Mouse (Mus musculus): Measurements from ENCODE around the gene Scml4. TPM values are rescaled to one million over a fixed set of nuclear protein-coding genes. Genes with fewer than 3 reads are reported as not detected.

Gene Scml4
- polyA plus RNA-seq, 1 experiment from 2014 or later = 0.61 TPM

DNA sequence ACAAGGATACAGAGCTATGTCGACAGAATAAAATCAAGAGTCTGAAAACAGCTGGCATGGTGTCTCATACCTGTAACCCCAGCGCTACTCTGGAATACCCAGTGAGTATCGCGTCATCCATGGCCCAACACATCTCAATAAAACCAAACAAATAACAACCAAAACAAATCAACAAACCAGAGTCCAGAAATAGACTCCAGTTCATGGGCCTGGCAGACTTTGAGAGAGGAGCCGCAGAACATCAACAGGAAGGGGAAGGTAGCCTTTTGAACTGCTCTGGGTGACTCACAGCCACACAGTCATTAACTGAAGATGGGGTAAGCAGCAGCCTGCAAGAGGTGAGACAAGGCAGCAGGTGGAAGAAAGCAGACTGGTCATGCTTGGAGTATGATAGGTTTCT lies 28.1 kb downstream of the Scml4 start:
- no peak overlapping the region for H3K4me3 ChIP-seq
- no peaks in the 10 kb centered on the region for H3K9me3 ChIP-seq
- WGBS = 74% methylated on average over 5 of the region's 5 CpGs
- H3K4me1 ChIP-seq = no peaks in the 10 kb centered on the region
- H3K9ac ChIP-seq = no peak overlapping the region
- H3K4me2 ChIP-seq = no peak overlapping the region
- no peak for ATAC-seq (ENCODE audit: borderline replicate concordance, extremely low read depth, low FRiP score, low TSS enrichment)
- H3K36me3 ChIP-seq = no peaks in the 10 kb centered on the region
- no peaks in the 10 kb centered on the region; the same call in 1 of the 2 replicates for H3K27me3 ChIP-seq
- no peak overlapping the region for H3K27ac ChIP-seq

DNA sequence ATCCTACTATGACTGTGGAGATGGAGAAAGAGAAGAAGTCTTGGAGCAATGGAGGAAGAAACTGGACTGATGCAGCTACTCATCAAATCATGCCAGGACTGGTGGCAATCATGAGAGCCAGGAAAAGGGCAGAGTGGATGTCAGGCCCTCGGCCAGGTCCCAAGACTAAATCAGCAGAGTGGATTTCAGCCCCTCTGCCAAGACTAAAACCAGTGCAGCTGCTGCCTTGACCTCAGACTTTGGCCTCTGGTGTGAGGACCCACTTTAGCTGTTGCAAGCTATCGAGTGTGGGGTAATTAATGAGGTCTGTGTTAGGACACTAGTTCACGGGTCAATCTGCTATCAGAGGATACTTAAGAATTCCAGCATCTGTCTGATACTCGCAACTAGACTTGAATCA lies 30.2 kb downstream of the Scml4 start:
- Histone ChIP-seq H3K4me2 (no peak overlapping the region), H3K27ac (no peak overlapping the region), H3K36me3 (no peaks in the 10 kb centered on the region), H3K9me3 (no peaks in the 10 kb centered on the region), H3K4me3 (no peak overlapping the region), H3K4me1 (no peaks in the 10 kb centered on the region), H3K27me3 (no peaks in the 10 kb centered on the region; the same call in 1 of the 2 replicates), H3K9ac (no peak overlapping the region)
- ATAC-seq (ENCODE audit: borderline replicate concordance, extremely low read depth, low FRiP score, low TSS enrichment) = no peak
- 49% methylated on average over 4 of the region's 4 CpGs for WGBS

GRCm38 (mm10) chr10:42892250-42892649 lies 32.1 kb downstream of the Scml4 start:
- H3K4me3 ChIP-seq = no peak overlapping the region
- WGBS = 53% methylated on average over 4 of the region's 4 CpGs
- no peak overlapping the region for H3K9ac ChIP-seq
- no peak overlapping the region for H3K27ac ChIP-seq
- H3K36me3 ChIP-seq = no peaks in the 10 kb centered on the region
- no peak overlapping the region for H3K4me2 ChIP-seq
- ATAC-seq (ENCODE audit: borderline replicate concordance, extremely low read depth, low FRiP score, low TSS enrichment) = no peak
- H3K27me3 ChIP-seq = no peaks in the 10 kb centered on the region; the same call in 1 of the 2 replicates
- 0 out of 2 replicates have a peak, but pooled peaks cover 3% of the 10 kb centered on the region for H3K4me1 ChIP-seq
- no peaks in the 10 kb centered on the region for H3K9me3 ChIP-seq

GRCm38 (mm10) chr10:42892987-42893386 lies 32.8 kb downstream of the Scml4 start:
- Histone ChIP-seq H3K4me3 (no peak overlapping the region), H3K9me3 (no peaks in the 10 kb centered on the region), H3K27ac (no peak overlapping the region), H3K36me3 (no peaks in the 10 kb centered on the region), H3K27me3 (no peaks in the 10 kb centered on the region; the same call in 1 of the 2 replicates), H3K9ac (no peak overlapping the region), H3K4me2 (no peak overlapping the region), H3K4me1 (0 out of 2 replicates have a peak, but pooled peaks cover 4% of the 10 kb centered on the region)
- ATAC-seq (ENCODE audit: borderline replicate concordance, extremely low read depth, low FRiP score, low TSS enrichment) = no peak
- WGBS = 66% methylated on average over 4 of the region's 4 CpGs

GRCm38 (mm10) chr10:42893857-42894256 lies 33.7 kb downstream of the Scml4 start:
- Histone ChIP-seq H3K27me3 (no peaks in the 10 kb centered on the region), H3K9ac (no peak overlapping the region), H3K4me3 (no peak overlapping the region), H3K27ac (no peak overlapping the region), H3K4me1 (0 out of 2 replicates have a peak, but pooled peaks cover 4% of the 10 kb centered on the region), H3K9me3 (no peaks in the 10 kb centered on the region), H3K36me3 (no peaks in the 10 kb centered on the region), H3K4me2 (no peak overlapping the region)
- no peak for ATAC-seq (ENCODE audit: borderline replicate concordance, extremely low read depth, low FRiP score, low TSS enrichment)
- whole genome bisulfite sequencing = 65% methylated on average over 8 of the region's 8 CpGs

DNA sequence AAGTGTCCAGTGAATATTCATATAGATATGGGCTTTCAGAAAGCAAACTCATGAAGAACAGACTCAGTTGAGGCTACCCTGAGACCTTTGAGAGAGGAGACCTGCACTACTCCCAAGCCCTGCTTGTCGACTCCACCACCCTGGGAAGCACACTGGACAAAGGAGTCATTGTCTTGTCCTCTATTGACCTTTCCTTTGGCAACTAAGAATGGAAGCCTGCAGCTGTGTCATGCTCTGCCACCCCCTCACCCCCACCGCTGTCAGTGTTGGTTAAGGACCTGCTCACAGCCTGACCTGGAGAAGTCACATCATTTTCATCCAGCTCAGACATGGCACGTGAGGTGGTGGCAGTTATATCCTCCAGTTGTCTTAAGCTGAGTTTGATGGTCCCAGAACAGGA lies 34.1 kb downstream of the Scml4 start:
- WGBS = 66% methylated on average over 3 of the region's 3 CpGs
- Histone ChIP-seq H3K9me3 (no peaks in the 10 kb centered on the region), H3K36me3 (no peaks in the 10 kb centered on the region), H3K27ac (no peak overlapping the region), H3K9ac (no peak overlapping the region), H3K4me2 (no peak overlapping the region), H3K4me1 (0 out of 2 replicates have a peak, but pooled peaks cover 4% of the 10 kb centered on the region), H3K4me3 (no peak overlapping the region), H3K27me3 (no peaks in the 10 kb centered on the region)
- ATAC-seq (ENCODE audit: borderline replicate concordance, extremely low read depth, low FRiP score, low TSS enrichment) = no peak

DNA sequence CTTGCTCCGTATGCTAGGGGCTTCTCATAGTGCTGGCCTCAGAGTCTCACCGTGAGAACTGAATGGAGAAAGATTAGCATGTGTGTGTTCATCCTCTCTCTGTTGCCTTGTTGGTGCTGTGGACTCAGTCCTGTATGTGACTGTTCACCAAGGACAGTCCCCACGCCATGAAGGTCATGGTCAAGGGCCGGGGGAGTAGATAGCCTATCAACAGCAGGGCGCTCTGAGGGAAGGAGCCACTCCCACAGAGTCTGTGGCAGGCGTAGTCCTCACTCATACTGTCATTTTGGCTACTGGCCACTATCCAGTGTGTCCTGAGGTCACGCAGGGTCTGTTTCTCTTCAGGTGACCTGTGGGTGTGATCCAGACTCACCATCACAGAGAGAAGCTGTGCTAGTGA lies 34.5 kb downstream of the Scml4 start:
- ATAC-seq (ENCODE audit: borderline replicate concordance, extremely low read depth, low FRiP score, low TSS enrichment) = no peak
- Histone ChIP-seq H3K9ac (no peak overlapping the region), H3K27ac (no peak overlapping the region)

DNA sequence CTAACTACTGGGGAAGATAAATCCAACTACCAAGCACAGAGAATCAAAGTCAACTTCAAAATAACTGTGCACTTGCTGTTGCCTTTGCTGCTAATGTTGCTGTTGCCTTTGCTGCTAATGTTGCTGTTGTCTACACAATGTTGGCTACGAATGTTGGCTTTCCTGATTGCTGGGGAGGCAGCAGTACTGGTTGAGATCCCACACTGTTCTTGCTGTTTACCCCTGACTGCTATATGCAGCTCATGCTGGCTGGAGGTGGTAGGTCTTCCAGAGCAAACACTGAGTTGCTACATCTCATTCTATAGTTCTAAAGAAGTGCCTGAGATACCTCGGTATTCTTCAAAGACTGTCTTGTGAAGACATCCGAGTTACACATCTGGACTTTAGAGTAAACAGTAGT lies 36.5 kb downstream of the Scml4 start:
- H3K4me3 ChIP-seq = no peak overlapping the region
- H3K4me2 ChIP-seq = no peak overlapping the region
- H3K27me3 ChIP-seq = no peaks in the 10 kb centered on the region; the same call in 1 of the 2 replicates
- WGBS = 74% methylated on average over 3 of the region's 3 CpGs
- no peak overlapping the region for H3K27ac ChIP-seq
- no peaks in the 10 kb centered on the region for H3K36me3 ChIP-seq
- no peak for ATAC-seq (ENCODE audit: borderline replicate concordance, extremely low read depth, low FRiP score, low TSS enrichment)
- no peak overlapping the region for H3K9ac ChIP-seq
- no peaks in the 10 kb centered on the region for H3K9me3 ChIP-seq
- H3K4me1 ChIP-seq = 0 out of 2 replicates have a peak, but pooled peaks cover 4% of the 10 kb centered on the region

More for the DNA sequence above, 34.5 kb downstream of the Scml4 start:
- H3K4me2 ChIP-seq = no peak overlapping the region
- WGBS = 61% methylated on average over 7 of the region's 7 CpGs
- no peaks in the 10 kb centered on the region for H3K9me3 ChIP-seq
- H3K4me3 ChIP-seq = no peak overlapping the region
- 0 out of 2 replicates have a peak, but pooled peaks cover 4% of the 10 kb centered on the region for H3K4me1 ChIP-seq
- no peaks in the 10 kb centered on the region for H3K36me3 ChIP-seq
- no peaks in the 10 kb centered on the region for H3K27me3 ChIP-seq

- Histone ChIP-seq H3K27me3 (no peaks in the 10 kb centered on the region; the same call in 1 of the 2 replicates), H3K9me3 (no peaks in the 10 kb centered on the region), H3K4me3 (no peak overlapping the region), H3K4me2 (no peak overlapping the region), H3K4me1 (0 out of 2 replicates have a peak, but pooled peaks cover 4% of the 10 kb centered on the region), H3K27ac (no peak overlapping the region), H3K9ac (no peak overlapping the region), H3K36me3 (no peaks in the 10 kb centered on the region)
- WGBS = 54% methylated on average over 4 of the region's 4 CpGs
- no peak for ATAC-seq (ENCODE audit: borderline replicate concordance, extremely low read depth, low FRiP score, low TSS enrichment)
Measured at GRCm38 (mm10) chr10:42897166-42897565, 37.0 kb downstream of the Scml4 start.

DNA sequence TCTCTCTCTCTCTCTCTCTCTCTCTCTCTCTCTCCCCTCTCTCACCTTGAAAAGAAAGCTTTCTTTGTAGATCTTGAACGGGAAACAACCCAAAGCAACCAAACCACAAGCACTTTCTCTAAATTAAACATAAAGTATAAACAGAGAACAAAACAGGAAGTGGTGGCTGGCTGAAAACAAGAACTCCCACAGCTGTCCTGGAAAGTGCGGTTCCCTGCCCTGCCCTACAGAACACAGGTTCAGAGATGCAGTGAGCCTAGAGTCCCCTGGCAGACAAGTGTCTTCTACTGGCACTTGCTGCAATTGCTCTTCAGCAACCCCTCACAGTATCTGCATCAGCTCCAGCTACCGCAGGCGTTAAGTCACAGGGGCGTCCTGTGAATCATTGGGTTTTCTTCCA lies 37.5 kb downstream of the Scml4 start:
- H3K27me3 ChIP-seq = no peaks in the 10 kb centered on the region; the same call in 1 of the 2 replicates
- no peak overlapping the region for H3K4me3 ChIP-seq
- no peaks in the 10 kb centered on the region for H3K9me3 ChIP-seq
- H3K4me1 ChIP-seq = 0 out of 2 replicates have a peak, but pooled peaks cover 4% of the 10 kb centered on the region
- H3K4me2 ChIP-seq = no peak overlapping the region
- H3K27ac ChIP-seq = no peak overlapping the region
- WGBS = 60% methylated on average over 5 of the region's 5 CpGs
- H3K9ac ChIP-seq = no peak overlapping the region
- no peak for ATAC-seq (ENCODE audit: borderline replicate concordance, extremely low read depth, low FRiP score, low TSS enrichment)
- H3K36me3 ChIP-seq = no peaks in the 10 kb centered on the region

- Histone ChIP-seq H3K27me3 (no peaks in the 10 kb centered on the region; the same call in 1 of the 2 replicates), H3K9me3 (no peaks in the 10 kb centered on the region), H3K9ac (no peak overlapping the region), H3K4me1 (0 out of 2 replicates have a peak, but pooled peaks cover 4% of the 10 kb centered on the region), H3K36me3 (no peaks in the 10 kb centered on the region), H3K27ac (no peak overlapping the region), H3K4me2 (no peak overlapping the region), H3K4me3 (no peak overlapping the region)
- ATAC-seq (ENCODE audit: borderline replicate concordance, extremely low read depth, low FRiP score, low TSS enrichment) = no peak
- WGBS = 67% methylated on average over 4 of the region's 4 CpGs
Measured at GRCm38 (mm10) chr10:42901361-42901760, 41.2 kb downstream of the Scml4 start.

DNA sequence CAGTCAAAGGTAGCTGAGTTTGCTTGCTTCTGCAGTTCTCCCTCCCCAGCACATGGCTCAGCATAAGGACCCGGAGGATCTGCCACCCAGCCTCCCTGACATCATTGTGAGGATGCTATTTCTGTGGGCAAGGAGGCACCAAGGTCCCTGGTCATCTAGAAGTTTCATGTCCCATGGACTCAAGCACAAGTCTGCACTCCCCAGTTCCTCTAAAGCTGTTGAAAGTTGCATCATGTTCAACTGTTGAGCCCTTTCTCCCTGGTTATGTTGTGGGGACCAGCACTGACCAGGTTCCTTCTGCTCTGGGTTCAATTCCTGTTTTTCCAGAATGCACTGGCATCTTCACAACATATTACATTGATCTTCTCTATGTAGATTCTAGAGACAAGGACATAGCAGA lies 42.9 kb downstream of the Scml4 start:
- Histone ChIP-seq H3K4me2 (no peak overlapping the region), H3K4me1 (no peaks in the 10 kb centered on the region), H3K27ac (no peak overlapping the region), H3K36me3 (no peaks in the 10 kb centered on the region), H3K9me3 (no peaks in the 10 kb centered on the region), H3K9ac (no peak overlapping the region), H3K27me3 (no peaks in the 10 kb centered on the region; the same call in 1 of the 2 replicates), H3K4me3 (no peak overlapping the region)
- ATAC-seq (ENCODE audit: borderline replicate concordance, extremely low read depth, low FRiP score, low TSS enrichment) = no peak
- WGBS = 55% methylated on average over 1 of the region's 1 CpGs

GRCm38 (mm10) chr10:42908562-42908961 lies 48.4 kb downstream of the Scml4 start:
- H3K9ac ChIP-seq = no peak overlapping the region

More at GRCm38 (mm10) chr10:42908562-42908961, 48.4 kb downstream of the Scml4 start:
- no peak for ATAC-seq (ENCODE audit: borderline replicate concordance, extremely low read depth, low FRiP score, low TSS enrichment)
- no peaks in the 10 kb centered on the region for H3K27me3 ChIP-seq
- H3K4me1 ChIP-seq = no peaks in the 10 kb centered on the region
- no peak overlapping the region for H3K27ac ChIP-seq
- no peak overlapping the region for H3K4me3 ChIP-seq
- H3K9me3 ChIP-seq = no peaks in the 10 kb centered on the region
- no peak overlapping the region for H3K4me2 ChIP-seq
- 58% methylated on average over 1 of the region's 1 CpGs for WGBS
- no peaks in the 10 kb centered on the region for H3K36me3 ChIP-seq
